Mouse (Mus musculus) midbrain, embryonic 14.5 days (tissue): ENCODE data around the gene Myoz2. TPM values are rescaled to one million over a fixed set of nuclear protein-coding genes. Genes with fewer than 3 reads are reported as not detected.
A peak's percentile ranks its signal among the peaks of the same experiment; 100 is the strongest.

ENCODE experiments used
- ATAC-seq: fragments of 200-750 bp; cut with Nextera tagmentation; 2 replicates; pipeline ENCODE4 v1.8.0; 2017; ENCODE audit warnings: moderate number of reproducible peaks, moderate library complexity; ENCODE audit not compliant: low FRiP score, low TSS enrichment
- DNase-seq: peaks from one replicate; pipeline ENCODE4 v3.0.0-alpha.2; 2015
- H3K27ac ChIP-seq: fragments of 300-500 bp; sonication (generic); replicated peaks from 2 replicates; pipeline ENCODE4 v1.5.1; 2014; ENCODE audit warnings: mild to moderate bottlenecking, low read depth, low read length, moderate library complexity
- H3K27me3 ChIP-seq: fragments of 300-500 bp; sonication (generic); 2 replicates; pipeline ENCODE4 v1.6.1; 2014; ENCODE audit warnings: low read length, control low read depth, mixed read lengths; ENCODE audit not compliant: control insufficient read depth, insufficient read depth
- H3K36me3 ChIP-seq: fragments of 300-500 bp; sonication (generic); 2 replicates; pipeline ENCODE4 v1.6.1; 2014; ENCODE audit warnings: low read length, control low read depth; ENCODE audit not compliant: control insufficient read depth, insufficient read depth
- H3K4me1 ChIP-seq: fragments of 300-500 bp; sonication (generic); 2 replicates; pipeline ENCODE4 v1.6.1; 2014; ENCODE audit warnings: mild to moderate bottlenecking, antibody characterized with exemption, low read length, control low read depth; ENCODE audit not compliant: control insufficient read depth, insufficient read depth
- H3K4me2 ChIP-seq: fragments of 300-500 bp; sonication (generic); 2 replicates; pipeline ENCODE4 v1.6.1; 2014; ENCODE audit warnings: mild to moderate bottlenecking, low read length, moderate library complexity
- H3K4me3 ChIP-seq: fragments of 300-500 bp; sonication (generic); replicated peaks from 2 replicates; pipeline ENCODE4 v1.5.1; 2014; ENCODE audit warnings: low read depth, low read length
- H3K9ac ChIP-seq: fragments of 300-500 bp; sonication (generic); replicated peaks from 2 replicates; pipeline ENCODE4 v1.6.1; 2014; ENCODE audit warnings: mild to moderate bottlenecking, low read length, moderate library complexity
- H3K9me3 ChIP-seq: fragments of 300-500 bp; sonication (generic); 2 replicates; pipeline ENCODE4 v1.6.1; 2016; ENCODE audit warnings: low read length, control low read depth, mixed read lengths; ENCODE audit not compliant: control insufficient read depth
- WGBS: fragments of 180-500 bp; shearing (Covaris S2); extraction: QIAGEN DNeasy Blood & Tissue Kit; methylation state at CpG from one replicate; pipeline ENCODE4 v1.1.7; 2014; 5-methylcytosine and 5-hydroxymethylcytosine counted together
- polyA plus RNA-seq: library from polyadenylated mRNA; unstranded; fragments of >200 nt; fragmentation: Nextera tagmentation; extraction: Ambion mirVana; gene quantifications from 2 replicates; pipeline ENCODE4 v1.2.1, GENCODE M21; 2014

Gene Myoz2
- polyA plus RNA-seq, 1 experiment from 2014 or later, result not detected

DNA sequence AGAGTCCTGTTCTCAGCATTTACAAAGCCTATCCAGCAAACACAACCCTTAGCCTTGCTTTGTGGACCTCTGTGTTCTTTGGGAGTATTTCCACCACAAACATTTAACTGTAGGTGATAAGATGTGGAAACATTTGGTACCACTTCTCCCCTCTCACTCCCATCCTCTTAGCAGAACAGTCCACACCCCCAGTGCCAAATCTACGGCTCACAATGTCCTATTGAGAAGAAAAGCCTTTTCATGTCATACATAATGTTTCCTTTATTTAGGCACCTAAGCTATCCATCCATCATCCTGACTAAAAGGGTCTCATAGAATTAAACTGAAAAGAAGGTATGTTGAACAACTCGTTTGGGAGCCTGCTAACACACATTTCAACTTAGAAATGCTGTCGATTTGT lies 9.2 kb downstream of the Myoz2 start:
- WGBS, result 63% methylated on average over 3 of the region's 3 CpGs
- Histone ChIP-seq H3K9ac (no peak overlapping the region), H3K27ac (no peak overlapping the region), H3K4me3 (no peak overlapping the region), H3K9me3 (no peaks in the 10 kb centered on the region), H3K27me3 (no peaks in the 10 kb centered on the region), H3K4me1 (no peaks in the 10 kb centered on the region), H3K36me3 (no peaks in the 10 kb centered on the region), H3K4me2 (no peak overlapping the region)
- ATAC-seq, result no peak
- no peak for DNase-seq

DNA sequence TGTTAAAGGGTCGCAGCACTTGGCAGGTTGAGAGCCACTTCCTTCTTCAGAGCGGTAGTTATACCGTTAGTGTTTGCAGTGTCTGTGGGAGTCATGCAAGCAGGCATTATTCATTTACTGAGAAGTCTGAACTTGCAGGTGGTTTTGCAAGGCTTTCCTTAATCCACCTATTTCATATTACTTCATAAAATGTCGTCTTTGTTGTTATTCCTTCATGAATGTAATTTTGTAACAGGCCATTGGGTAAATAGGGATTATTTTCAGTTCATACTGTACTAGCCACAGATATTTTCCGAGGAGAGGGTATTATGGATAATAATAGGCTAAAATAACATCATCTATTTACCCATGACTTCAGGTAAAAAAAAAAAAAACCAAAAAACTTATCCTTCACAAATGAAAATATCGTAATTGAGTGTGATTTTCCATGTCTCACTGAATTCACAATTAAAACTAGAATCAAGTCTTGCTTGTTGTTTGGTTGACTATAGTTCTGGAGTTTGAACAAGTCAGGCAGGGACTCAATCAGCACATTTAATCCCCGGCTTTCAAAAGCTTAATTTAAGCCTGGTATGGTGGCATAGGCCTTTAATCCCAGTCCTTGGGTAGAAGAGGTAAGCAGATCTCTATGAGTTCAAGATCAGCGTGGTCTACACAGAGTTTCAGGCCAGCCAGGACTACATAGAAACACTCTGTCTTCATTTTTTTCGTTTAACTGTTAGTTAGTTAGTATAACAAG lies 10.2 kb downstream of the Myoz2 start:
- no peaks in the 10 kb centered on the region for H3K27me3 ChIP-seq
- ATAC-seq (no peak), DNase-seq (no peak)
- no peak overlapping the region for H3K27ac ChIP-seq
- H3K9me3 ChIP-seq, result no peaks in the 10 kb centered on the region
- no peak overlapping the region for H3K9ac ChIP-seq
- no peak overlapping the region for H3K4me2 ChIP-seq
- H3K4me3 ChIP-seq, result no peak overlapping the region
- H3K36me3 ChIP-seq, result no peaks in the 10 kb centered on the region
- no peaks in the 10 kb centered on the region for H3K4me1 ChIP-seq
- 86% methylated on average over 9 of the region's 9 CpGs for WGBS

DNA sequence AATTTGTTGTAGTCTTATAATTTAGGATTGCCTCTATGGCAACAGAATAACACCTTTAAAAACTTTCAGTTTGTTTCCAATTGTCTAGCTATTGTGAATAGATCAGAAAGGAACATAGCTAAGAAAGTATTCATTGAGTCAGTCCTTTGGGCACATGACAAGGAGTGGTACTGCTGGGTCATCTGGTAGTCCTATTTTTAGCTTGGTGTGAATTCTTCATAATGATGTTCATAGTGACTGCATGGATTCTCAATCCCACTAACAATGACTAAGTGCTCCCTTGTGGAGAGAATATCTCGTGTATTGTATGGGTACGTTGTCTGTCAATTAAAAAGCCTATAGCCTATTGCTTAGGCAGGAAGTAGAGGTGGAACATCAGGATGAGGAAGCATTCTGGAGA lies 16.0 kb downstream of the Myoz2 start:
- Histone ChIP-seq H3K9me3 (no peaks in the 10 kb centered on the region), H3K27me3 (no peaks in the 10 kb centered on the region), H3K36me3 (no peaks in the 10 kb centered on the region), H3K27ac (no peak overlapping the region), H3K4me2 (no peak overlapping the region), H3K4me3 (no peak overlapping the region), H3K4me1 (no peaks in the 10 kb centered on the region), H3K9ac (no peak overlapping the region)
- ATAC-seq (no peak), DNase-seq (no peak)
- WGBS, result 93% methylated on average over 2 of the region's 2 CpGs

DNA sequence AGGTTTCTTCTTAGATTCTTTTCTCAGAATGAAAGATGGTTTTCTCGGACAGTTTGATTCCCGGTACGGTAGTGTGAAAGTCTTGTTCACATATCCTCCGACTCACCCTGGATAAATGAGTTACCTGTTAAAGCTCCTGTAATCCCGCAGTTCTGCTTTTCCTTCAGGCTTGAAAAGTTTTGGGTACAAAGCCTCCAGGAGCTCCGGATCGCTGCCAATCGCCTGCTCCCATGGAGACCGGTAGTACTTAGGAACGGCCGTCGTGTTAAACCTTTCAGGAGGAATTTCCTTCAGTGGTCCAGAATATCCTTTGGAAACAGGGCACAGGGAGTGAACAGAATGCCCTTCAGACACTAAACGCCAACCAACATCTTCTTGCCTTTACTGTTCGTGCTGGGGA lies 21.3 kb downstream of the Myoz2 start:
- H3K4me2 ChIP-seq, result no peak overlapping the region
- no peak for ATAC-seq
- H3K27ac ChIP-seq, result no peak overlapping the region
- no peak overlapping the region for H3K9ac ChIP-seq
- no peaks in the 10 kb centered on the region for H3K9me3 ChIP-seq
- 87% methylated on average over 14 of the region's 14 CpGs for WGBS
- H3K4me3 ChIP-seq, result no peak overlapping the region
- H3K36me3 ChIP-seq, result no peaks in the 10 kb centered on the region
- DNase-seq, result no peak
- no peaks in the 10 kb centered on the region for H3K4me1 ChIP-seq
- H3K27me3 ChIP-seq, result no peaks in the 10 kb centered on the region

DNA sequence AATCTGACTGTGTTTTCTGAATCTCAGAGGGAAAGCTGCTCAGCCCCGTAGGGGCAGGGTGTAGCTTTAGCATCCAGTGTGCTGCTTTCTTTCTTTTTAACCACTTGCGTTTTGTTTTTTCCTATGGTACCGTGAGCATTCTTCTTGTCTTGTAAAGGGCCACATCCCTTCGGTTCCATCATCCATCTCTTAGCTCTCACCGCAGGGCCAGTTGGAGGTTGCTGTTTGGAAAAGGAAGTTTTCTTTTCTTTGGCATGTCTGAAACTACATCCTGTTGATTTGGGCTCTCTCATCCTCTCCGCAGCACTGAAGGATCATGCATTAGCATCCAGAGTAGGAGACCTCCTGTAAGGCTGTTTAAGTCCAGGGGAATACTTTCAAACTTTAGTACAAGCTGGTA lies 25.4 kb downstream of the Myoz2 start:
- no peak overlapping the region for H3K9ac ChIP-seq
- H3K9me3 ChIP-seq, result no peaks in the 10 kb centered on the region
- H3K27me3 ChIP-seq, result no peaks in the 10 kb centered on the region
- H3K27ac ChIP-seq, result no peak overlapping the region
- DNase-seq (peak; percentile 4), ATAC-seq (no peak)
- WGBS, result 64% methylated on average over 6 of the region's 6 CpGs
- no peaks in the 10 kb centered on the region for H3K4me1 ChIP-seq
- H3K4me3 ChIP-seq, result no peak overlapping the region
- H3K36me3 ChIP-seq, result no peaks in the 10 kb centered on the region
- H3K4me2 ChIP-seq, result no peak overlapping the region

DNA sequence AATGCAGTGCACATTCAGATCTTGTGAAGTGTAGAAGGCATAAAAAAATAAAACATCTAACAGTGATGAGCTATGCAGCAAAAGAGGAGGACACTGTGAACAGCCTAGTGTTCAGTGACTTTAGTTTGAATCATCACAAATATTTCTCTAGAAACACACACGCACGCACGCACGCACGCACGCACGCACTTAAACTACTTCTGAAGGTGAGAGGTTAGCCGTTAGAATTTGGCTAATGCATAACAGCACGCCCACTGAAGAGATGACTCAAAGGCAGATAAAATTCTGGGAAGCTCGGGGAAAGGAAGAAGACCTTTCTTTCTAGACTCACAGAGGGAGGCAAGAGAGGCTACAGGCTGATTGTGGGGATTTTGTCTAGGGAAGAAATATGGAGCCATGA lies 27.4 kb downstream of the Myoz2 start:
- no peak overlapping the region for H3K27ac ChIP-seq
- H3K4me1 ChIP-seq, result no peaks in the 10 kb centered on the region
- no peaks in the 10 kb centered on the region for H3K36me3 ChIP-seq
- H3K9me3 ChIP-seq, result no peaks in the 10 kb centered on the region
- no peak overlapping the region for H3K4me3 ChIP-seq
- no peaks in the 10 kb centered on the region for H3K27me3 ChIP-seq
- 84% methylated on average over 10 of the region's 10 CpGs for WGBS
- no peak for DNase-seq
- H3K4me2 ChIP-seq, result no peak overlapping the region
- H3K9ac ChIP-seq, result no peak overlapping the region
- ATAC-seq, result no peak

DNA sequence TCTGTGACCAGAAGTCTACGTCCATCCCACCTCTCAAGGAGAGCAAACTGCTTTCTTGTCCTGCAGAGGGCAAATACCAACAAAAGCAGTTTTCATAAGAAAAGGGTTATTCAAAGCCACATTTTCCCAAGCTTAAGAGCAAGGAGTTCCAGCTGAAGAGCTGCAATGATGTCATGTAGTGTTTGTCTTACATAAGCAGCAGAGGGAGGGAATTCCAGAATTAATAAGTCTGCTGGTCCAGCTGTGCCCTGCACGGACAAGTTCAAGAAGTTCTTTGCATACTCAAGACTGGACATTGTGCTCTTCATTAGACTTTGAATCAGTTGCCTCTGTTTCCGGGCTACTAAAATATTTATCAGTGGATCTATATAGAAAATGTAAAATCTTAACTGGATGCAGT lies 33.8 kb downstream of the Myoz2 start:
- no peak overlapping the region for H3K27ac ChIP-seq
- no peaks in the 10 kb centered on the region for H3K27me3 ChIP-seq
- no peaks in the 10 kb centered on the region for H3K36me3 ChIP-seq
- no peaks in the 10 kb centered on the region for H3K4me1 ChIP-seq
- no peaks in the 10 kb centered on the region for H3K9me3 ChIP-seq
- H3K4me2 ChIP-seq, result no peak overlapping the region
- no peak overlapping the region for H3K9ac ChIP-seq
- ATAC-seq (no peak), DNase-seq (no peak)
- WGBS, result 61% methylated on average over 3 of the region's 3 CpGs
- H3K4me3 ChIP-seq, result no peak overlapping the region

DNA sequence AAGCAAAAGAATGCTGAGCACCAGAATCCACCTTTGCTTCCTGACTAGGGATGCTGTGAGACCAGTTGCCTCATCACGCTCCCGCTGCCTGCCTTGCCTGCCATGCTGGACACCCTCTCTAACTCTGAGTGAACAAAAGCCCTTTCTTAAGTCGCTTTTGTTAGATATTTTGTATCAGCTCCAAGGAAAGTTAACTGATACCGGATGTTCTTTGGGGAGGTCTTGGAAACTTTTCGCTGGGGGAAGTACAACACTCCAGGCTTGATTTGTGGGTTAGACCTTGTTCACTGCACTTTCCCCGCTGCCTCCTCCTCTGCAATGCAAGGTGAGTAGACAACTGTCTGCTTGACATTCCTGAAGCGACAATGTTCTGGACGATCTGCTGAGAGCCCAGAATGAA lies 36.3 kb downstream of the Myoz2 start:
- H3K4me3 ChIP-seq, result no peak overlapping the region
- H3K27me3 ChIP-seq, result no peaks in the 10 kb centered on the region
- no peaks in the 10 kb centered on the region for H3K9me3 ChIP-seq
- no peak overlapping the region for H3K9ac ChIP-seq
- H3K36me3 ChIP-seq, result no peaks in the 10 kb centered on the region
- no peak overlapping the region for H3K4me2 ChIP-seq
- H3K27ac ChIP-seq, result no peak overlapping the region
- no peaks in the 10 kb centered on the region for H3K4me1 ChIP-seq
- WGBS, result 82% methylated on average over 8 of the region's 8 CpGs
- ATAC-seq, result no peak
- no peak for DNase-seq

DNA sequence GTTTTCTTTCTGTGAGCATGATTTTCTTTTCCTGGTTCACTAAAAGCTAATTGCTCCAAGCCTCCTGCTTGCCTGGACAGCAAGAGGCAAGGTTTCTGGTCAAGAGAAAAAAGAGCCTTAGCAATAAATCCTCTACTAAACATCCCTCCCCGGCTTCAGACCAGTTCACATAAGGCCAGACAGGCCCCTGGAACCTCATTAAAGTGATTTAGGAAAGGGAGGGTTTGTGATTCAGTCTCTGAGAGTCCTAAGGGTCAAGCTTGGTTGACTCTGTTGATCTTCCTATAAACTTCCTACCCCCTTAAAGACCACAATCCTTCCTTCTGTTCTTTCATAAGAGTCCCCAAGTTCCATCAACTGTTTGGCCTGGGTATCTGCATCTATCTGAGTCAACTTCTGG lies 37.8 kb downstream of the Myoz2 start:
- Histone ChIP-seq H3K4me3 (no peak overlapping the region), H3K27ac (no peak overlapping the region), H3K36me3 (no peaks in the 10 kb centered on the region), H3K4me2 (no peak overlapping the region), H3K9ac (no peak overlapping the region), H3K27me3 (no peaks in the 10 kb centered on the region), H3K9me3 (no peaks in the 10 kb centered on the region), H3K4me1 (no peaks in the 10 kb centered on the region)
- DNase-seq (no peak), ATAC-seq (no peak)
- 57% methylated on average over 1 of the region's 1 CpGs for WGBS
